Mouse (Mus musculus): ENCODE data around the gene Scel.

- no peak for TF ChIP-seq CTCF (IDR thresholded peaks at IDR 0.05; ENCODE audit: extremely low read depth, insufficient read length, insufficient replicate concordance, low read depth, low read length)
- no peak for TF ChIP-seq POLR2A (IDR thresholded peaks at IDR 0.05; ENCODE audit: low read depth, low read length)
Measured at GRCm38 (mm10) chr14:103577011-103577410, 63.9 kb downstream of the Scel start.
